Mouse (Mus musculus) heart, embryonic 14.5 days (tissue): ENCODE results near the gene Trmt2a. TPM values are rescaled to one million over a fixed set of nuclear protein-coding genes. Genes with fewer than 3 reads are reported as not detected.
"Not testable (repeated sequence)": the region's sequence is repeated elsewhere in the genome, so short reads cannot be mapped to it uniquely, and the experiment has no call there.

Source experiments
- ATAC-seq: fragments of 200-750 bp; cut with Nextera tagmentation; 2 replicates; pipeline ENCODE4 v1.8.0; 2017; ENCODE audit warnings: low read depth, moderate TSS enrichment; ENCODE audit not compliant: insufficient number of reproducible peaks, insufficient read depth, low FRiP score
- H3K27ac ChIP-seq, 2 experiments: fragments of 200-500 bp in 1 of 2; fragments of 300-500 bp in 1 of 2; sonication (generic) in 1 of 2; replicated peaks in 1 of 2; 2 replicates each; pipeline ENCODE4 v1.5.1; 2012 to 2014; ENCODE audit warnings: low read depth in 2 of 2, low read length in 2 of 2, control low read depth in 1 of 2, mild to moderate bottlenecking in 1 of 2, mixed read lengths in 1 of 2; ENCODE audit not compliant: control insufficient read depth in 1 of 2, insufficient read depth in 1 of 2
- H3K27me3 ChIP-seq: fragments of 300-500 bp; sonication (generic); 2 replicates; pipeline ENCODE4 v1.6.1; 2014; ENCODE audit warnings: mild to moderate bottlenecking, low read length, control low read depth; ENCODE audit not compliant: control insufficient read depth, insufficient read depth
- H3K36me3 ChIP-seq: fragments of 300-500 bp; sonication (generic); 2 replicates; pipeline ENCODE4 v1.6.1; 2014; ENCODE audit warnings: mild to moderate bottlenecking, control low read depth, low read length, mixed read lengths; ENCODE audit not compliant: control insufficient read depth, insufficient read depth
- H3K4me1 ChIP-seq, 2 experiments: fragments of 200-500 bp in 1 of 2; fragments of 300-500 bp in 1 of 2; sonication (generic) in 1 of 2; 2 replicates each; pipeline ENCODE4 v1.6.1; 2012 to 2014; ENCODE audit warnings: low read length in 2 of 2, control low read depth in 1 of 2, mixed read lengths in 1 of 2; ENCODE audit not compliant: control insufficient read depth in 2 of 2, insufficient read depth in 2 of 2
- H3K4me2 ChIP-seq: fragments of 300-500 bp; sonication (generic); 2 replicates; pipeline ENCODE4 v1.6.1; 2014; ENCODE audit warnings: mild to moderate bottlenecking, low read length
- H3K4me3 ChIP-seq, 2 experiments: fragments of 200-500 bp in 1 of 2; fragments of 300-500 bp in 1 of 2; sonication (generic) in 1 of 2; 2 replicates each; pipeline ENCODE4 v1.5.1; 2012 to 2014; ENCODE audit warnings: low read length in 2 of 2, mild to moderate bottlenecking in 2 of 2, control low read depth in 1 of 2, low read depth in 1 of 2, moderate library complexity in 1 of 2; ENCODE audit not compliant: control insufficient read depth in 1 of 2, insufficient read depth in 1 of 2
- H3K9ac ChIP-seq: fragments of 300-500 bp; sonication (generic); 2 replicates; pipeline ENCODE4 v1.6.1; 2014; ENCODE audit warnings: mild to moderate bottlenecking, low read length
- H3K9me3 ChIP-seq: fragments of 300-500 bp; sonication (generic); 2 replicates; pipeline ENCODE4 v1.6.1; 2016; ENCODE audit warnings: low read length, control low read depth; ENCODE audit not compliant: control insufficient read depth
- WGBS: fragments of 180-500 bp; shearing (Covaris S2); extraction: QIAGEN DNeasy Blood & Tissue Kit; methylation state at CpG from one replicate; pipeline ENCODE4 v1.1.7; 2014; 5-methylcytosine and 5-hydroxymethylcytosine counted together
- microRNA counts: library from miRNA; unstranded; fragments of <30 nt; microRNA quantifications from one replicate; lab custom pipeline; 2016
- microRNA-seq: library from miRNA; unstranded; fragments of <30 nt; microRNA quantifications from one replicate; pipeline ENCODE4, GENCODE M21; 2016
- polyA plus RNA-seq: library from polyadenylated mRNA; unstranded; fragments of >200 nt; fragmentation: Nextera tagmentation; extraction: Ambion mirVana; gene quantifications from 2 replicates; pipeline ENCODE4 v1.2.1, GENCODE M21; 2014

The Trmt2a gene
- polyA plus RNA-seq, 1 experiment from 2014 or later, result 39.8 TPM

DNA sequence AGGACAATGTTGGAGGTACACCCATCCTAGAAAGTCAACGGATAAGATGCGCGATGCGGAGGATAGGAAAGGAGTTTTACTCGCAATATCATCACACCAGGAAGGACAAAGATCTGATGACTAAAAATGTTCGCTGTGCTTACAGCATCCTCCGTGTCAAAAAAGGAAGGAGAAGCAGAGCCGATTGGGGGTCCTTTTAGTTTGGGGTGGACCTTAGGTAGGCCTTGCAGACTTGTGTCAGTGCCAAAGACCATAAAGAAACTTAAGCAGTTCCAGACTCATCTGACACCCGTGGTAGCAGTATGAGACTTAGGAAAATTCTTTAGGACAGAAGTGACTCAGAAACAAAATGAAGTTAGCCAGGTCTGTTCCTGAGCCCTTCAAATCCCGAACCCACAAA lies 41.1 kb downstream of the Trmt2a start:
- H3K27me3 ChIP-seq, ATAC-seq, H3K9me3 ChIP-seq: not testable (repeated sequence)
- Histone ChIP-seq H3K9ac (peak overlapping the region; percentile 56), H3K4me3 (peak overlapping the region; percentile 47 to 76), H3K4me1 (peaks cover 2 to 27% of the 10 kb centered on the region in 2 experiments; a peak in 3 of 4 replicates), H3K36me3 (peaks cover 14% of the 10 kb centered on the region), H3K27ac (peak overlapping the region; percentile 42 to 79; a peak in 3 of 4 replicates), H3K4me2 (peak overlapping the region; percentile 59)
- WGBS, result 7% methylated on average over 6 of the region's 10 CpGs

MicroRNAs encoded within 50 kb of the gene (microRNA counts, 519-probe panel; counts per million panel counts)
- 322 counts per million, percentile 70 among the panel's probes with 10 or more counts for microRNA mmu-miR-1306 (lab: Ali Mortazavi, UCI)

Small RNA genes lying within 50 kb of the gene (microRNA-seq; reads per million reads assigned to microRNA genes)
- gene Gm24572, result not detected
- gene Mir1306, result 233 reads per million, percentile 61 among the genes with 10 or more reads in this experiment

Other genes with a start within 250 kb of the Trmt2a start
- 58.5 and 64.2 TPM in 2 replicates for gene Dgcr6, start 195.8 kb upstream of the Trmt2a start, polyA plus RNA-seq
- 6.9 and 7.4 TPM in 2 replicates for gene Prodh, start 158.5 kb upstream of the Trmt2a start, polyA plus RNA-seq
- gene Rtn4r, start 121.0 kb upstream of the Trmt2a start, polyA plus RNA-seq, result 0.43 and 1.00 TPM in 2 replicates
- gene Ccdc188, start 30.8 kb upstream of the Trmt2a start, polyA plus RNA-seq, result 0.30 TPM in 1 of 2 replicates, not detected in the other
- 16.4 and 22.5 TPM in 2 replicates for gene Zdhhc8, start 13.5 kb upstream of the Trmt2a start, polyA plus RNA-seq
- gene Ranbp1, start 53 bp downstream of the Trmt2a start, polyA plus RNA-seq, result 354 and 357 TPM in 2 replicates
- gene Gm49776, start 9.6 kb downstream of the Trmt2a start, polyA plus RNA-seq, result 0.88 and 3.6 TPM in 2 replicates
- 20.9 and 22.0 TPM in 2 replicates for gene Dgcr8, start 40.6 kb downstream of the Trmt2a start, polyA plus RNA-seq
- 65.0 and 67.9 TPM in 2 replicates for gene Tango2, start 99.4 kb downstream of the Trmt2a start, polyA plus RNA-seq
- 31.8 and 32.3 TPM in 2 replicates for gene Arvcf, start 99.5 kb downstream of the Trmt2a start, polyA plus RNA-seq
- 34.0 and 34.7 TPM in 2 replicates for gene Txnrd2, start 177.7 kb downstream of the Trmt2a start, polyA plus RNA-seq
- 110 and 112 TPM in 2 replicates for gene Comt, start 178.2 kb downstream of the Trmt2a start, polyA plus RNA-seq